Mouse (Mus musculus) bone marrow, adult 2 months (tissue): ENCODE measurements around the gene Faap100.

ENCODE experiments used
- CTCF ChIP-seq: fragments of 200-500 bp; IDR thresholded peaks from 2 replicates; pipeline ENCODE4 v1.5.1; 2011; ENCODE audit warnings: low read length, control low read depth; ENCODE audit not compliant: control insufficient read depth, insufficient read depth
- POLR2A ChIP-seq: fragments of 200-500 bp; IDR thresholded peaks from 2 replicates; pipeline ENCODE4 v1.6.1; 2011; ENCODE audit warnings: low read depth, mild to moderate bottlenecking, control low read depth, low read length, borderline replicate concordance; ENCODE audit not compliant: control insufficient read depth

- TF ChIP-seq CTCF: no peak
- TF ChIP-seq POLR2A: no peak
Observed at GRCm38 (mm10) chr11:120404814-120405213, 26.2 kb upstream of the Faap100 start.
